Comparison of ENCODE assay signal across 8 mouse cellular contexts in the genomic region with DNA sequence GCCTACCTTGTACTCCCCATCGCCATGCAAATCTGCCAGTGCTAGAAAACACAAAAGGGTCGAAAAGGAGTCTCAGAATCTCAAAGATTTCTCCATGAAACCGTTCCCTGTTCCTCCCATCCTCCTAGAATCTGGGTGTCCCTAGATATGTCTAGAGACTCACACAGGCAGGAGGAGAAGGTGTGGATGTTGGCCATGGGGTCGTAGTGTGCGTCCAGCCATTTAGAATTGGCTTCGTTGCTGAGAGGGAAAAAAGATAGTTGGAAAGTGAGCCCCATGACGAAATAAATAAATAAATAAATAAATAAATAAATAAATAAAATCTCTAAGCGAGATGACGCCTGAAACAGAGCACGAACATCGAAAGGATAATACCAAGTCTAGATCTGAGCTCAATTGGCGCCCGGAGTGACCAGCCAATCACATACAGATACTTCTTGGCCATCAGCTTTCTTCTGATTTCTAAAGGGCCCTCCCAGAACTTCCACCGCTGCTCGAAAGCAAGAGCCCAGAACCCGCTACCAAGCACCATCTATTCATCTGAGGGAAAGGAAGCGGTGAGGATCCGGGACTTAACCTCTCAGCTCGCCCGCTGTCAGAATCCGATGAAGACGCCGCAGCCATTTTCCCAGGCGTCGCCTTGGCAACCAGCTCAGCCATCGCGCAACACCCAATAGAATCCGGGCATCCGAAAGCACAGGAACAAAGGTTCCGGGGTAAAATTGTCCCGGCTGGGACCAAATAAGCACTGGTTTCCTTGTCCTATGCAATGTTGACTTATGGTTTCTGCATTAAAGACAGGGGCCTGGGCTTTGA. TPM values are rescaled to one million over a fixed set of nuclear protein-coding genes. Genes with fewer than 3 reads are reported as not detected.
A peak's percentile ranks its signal among the peaks of the same experiment; 100 is the strongest.
DNase-seq lines count a peak whose midpoint lies in the region; ATAC-seq lines count a peak whose summit lies in the region.

Gene Bbs1 (minus strand): TSS at position 650 of the 816 bp plus-strand sequence.

- H3K27me3 ChIP-seq in intestine, embryonic 14.5 days (replicated peaks; ENCODE audit: control insufficient read depth, insufficient read depth, low read length): no peaks in the 10 kb centered on the region

- peak; percentile 65 for ATAC-seq in intestine, embryonic 14.5 days (replicated peaks; ENCODE audit: low FRiP score, low TSS enrichment, low read depth)
- peak; percentile 64 for ATAC-seq in megakaryocyte-erythroid progenitor cell, adult 5-6 weeks (replicated peaks; ENCODE audit: low FRiP score, low TSS enrichment, poor library complexity, severe bottlenecking)

- H3K9me3 ChIP-seq in intestine, embryonic 14.5 days (ENCODE audit: control insufficient read depth, low read length): no peaks in the 10 kb centered on the region

- intact Hi-C loops in left cerebral cortex, postnatal 14 days (cut with DNase I): loop anchor here (10.0 kb wide), 1 partner anchor 281 kb away; the partner anchor contains the start of gene Rce1

- H3K4me2 ChIP-seq in intestine, embryonic 14.5 days (ENCODE audit: low read length): peak within 1 kb of the TSS; percentile 71

- H3K4me1 ChIP-seq in intestine, embryonic 14.5 days (replicated peaks; ENCODE audit: control insufficient read depth, insufficient read depth, low read length): peaks cover 6% of the 10 kb centered on the region

- peak; percentile 82 for DNase-seq in adrenal gland, adult 2 months
- peak; percentile 91 for DNase-seq in embryo, embryonic 11 days
- peak; percentile 60 for DNase-seq in gastrocnemius, postnatal 25 days
- DNase-seq in intestine, embryonic 14.5 days (ENCODE audit: low spot score): peak; percentile 95
- DNase-seq in left cerebral cortex, postnatal 14 days (ENCODE audit: low spot score in 2 of 2): peak; percentile 84 to 88
- DNase-seq in right cerebral cortex, postnatal 14 days: peak; percentile 80
- peak; percentile 78 for DNase-seq in urinary bladder, postnatal 25 days (ENCODE audit: low spot score)

- H3K9ac ChIP-seq in intestine, embryonic 14.5 days (ENCODE audit: low read length): peak within 1 kb of the TSS; percentile 27; the same call in 1 of the 2 replicates

- 8% methylated on average over 31 of the region's 31 CpGs for WGBS in intestine, embryonic 14.5 days

- H3K27ac ChIP-seq in intestine, embryonic 14.5 days (ENCODE audit: low read depth): no peak within 1 kb of the TSS

- H3K36me3 ChIP-seq in intestine, embryonic 14.5 days (ENCODE audit: control insufficient read depth, insufficient read depth, low read length): peaks cover 37% of the 10 kb centered on the region

- H3K4me3 ChIP-seq in intestine, embryonic 14.5 days (ENCODE audit: low read depth, low read length): peak within 1 kb of the TSS; percentile 59

RNA-seq across cellular contexts. Expression of gene Bbs1, which starts in this region (rescaled TPM):
- total RNA-seq in adrenal gland, adult 2 months (2021): 10 to 100 TPM in 1 of 2 experiments, 1 to 10 TPM in 1; 5.9 to 13.9 TPM
- polyA plus RNA-seq in adrenal gland, adult 2 months (2012; rRNA removed): 6.1 and 6.2 TPM in 2 replicates
- 1 to 10 TPM; 1.6 to 2.6 TPM for total RNA-seq in gastrocnemius, postnatal 25 days (2021)
- 3.2 and 5.2 TPM in 2 replicates for polyA plus RNA-seq in intestine, embryonic 14.5 days (2014; fragmentation: Nextera tagmentation; extraction: Ambion mirVana)
- 10 to 100 TPM; 46.5 to 47.2 TPM for total RNA-seq in left cerebral cortex, postnatal 14 days (2021)
- 1.5 and 2.5 TPM in 2 replicates for total RNA-seq in megakaryocyte-erythroid progenitor cell, adult 5-6 weeks (2014; fragmentation: Nextera tagmentation)
- total RNA-seq in megakaryocyte-erythroid progenitor cell, adult 5-6 weeks (2017): 0.65 TPM in 1 of 2 replicates, not detected in the other
